Mouse (Mus musculus) liver, embryonic 14.5 days (tissue): ENCODE measurements around the gene Bcl2. TPM values are rescaled to one million over a fixed set of nuclear protein-coding genes. Genes with fewer than 3 reads are reported as not detected.

Experiments
- ATAC-seq: fragments of 200-750 bp; cut with Nextera tagmentation; 2 replicates; pipeline ENCODE4 v1.8.0; 2017; ENCODE audit warnings: moderate number of reproducible peaks, mild to moderate bottlenecking, moderate library complexity; ENCODE audit not compliant: insufficient read depth
- DNase-seq, 3 experiments: peaks; one replicate each; pipeline ENCODE4 v3.0.0-alpha.2; 2012 to 2013; ENCODE audit warnings: low read depth in 3 of 3, low spot score in 3 of 3
- H3K27ac ChIP-seq: fragments of 300-500 bp; sonication (generic); 2 replicates; pipeline ENCODE4 v1.5.1; 2014; ENCODE audit warnings: moderate library complexity, mild to moderate bottlenecking, control low read depth, inconsistent platforms
- H3K27me3 ChIP-seq: fragments of 300-500 bp; sonication (generic); 2 replicates; pipeline ENCODE4 v1.6.1; 2014; ENCODE audit warnings: mild to moderate bottlenecking, low read length, moderate library complexity; ENCODE audit not compliant: control insufficient read depth, insufficient read depth
- H3K36me3 ChIP-seq: fragments of 300-500 bp; sonication (generic); replicated peaks from 2 replicates; pipeline ENCODE4 v1.6.1; 2014; ENCODE audit warnings: low read depth; ENCODE audit not compliant: control insufficient read depth, insufficient read depth
- H3K4me1 ChIP-seq, 2 experiments: fragments of 200-500 bp in 1 of 2; fragments of 300-500 bp in 1 of 2; sonication (generic) in 1 of 2; replicated peaks; 2 replicates each; pipeline ENCODE4 v1.6.1; 2012 to 2014; ENCODE audit warnings: antibody characterized with exemption in 1 of 2, inconsistent platforms in 1 of 2, low read length in 1 of 2; ENCODE audit not compliant: control insufficient read depth in 2 of 2, insufficient read depth in 2 of 2
- H3K4me2 ChIP-seq: fragments of 300-500 bp; sonication (generic); 2 replicates; pipeline ENCODE4 v1.6.1; 2014; ENCODE audit warnings: low read depth, mild to moderate bottlenecking, control low read depth, moderate library complexity
- H3K4me3 ChIP-seq, 2 experiments: fragments of 200-500 bp in 1 of 2; fragments of 300-500 bp in 1 of 2; sonication (generic) in 1 of 2; 2 replicates each; pipeline ENCODE4 v1.5.1; 2012 to 2014; ENCODE audit warnings: low read depth in 2 of 2, low read length in 2 of 2, mild to moderate bottlenecking in 2 of 2, control low read depth in 1 of 2, inconsistent platforms in 1 of 2, moderate library complexity in 1 of 2; ENCODE audit not compliant: insufficient read depth in 1 of 2
- H3K9ac ChIP-seq: fragments of 300-500 bp; sonication (generic); replicated peaks from 2 replicates; pipeline ENCODE4 v1.6.1; 2014; ENCODE audit warnings: mild to moderate bottlenecking, control low read depth, moderate library complexity
- H3K9me3 ChIP-seq: fragments of 300-500 bp; sonication (generic); 2 replicates; pipeline ENCODE4 v1.6.1; 2016; ENCODE audit warnings: low read length, mixed read lengths; ENCODE audit not compliant: control insufficient read depth
- CTCF ChIP-seq: IDR thresholded peaks from 2 replicates; pipeline ENCODE4 v1.5.1; 2016; ENCODE audit warnings: antibody characterized with exemption, low read depth, control low read depth
- EP300 ChIP-seq: IDR thresholded peaks from 2 replicates; pipeline ENCODE4 v1.6.1; 2016; ENCODE audit warnings: antibody characterized with exemption, low read depth
- WGBS: fragments of 180-500 bp; shearing (Covaris S2); extraction: QIAGEN DNeasy Blood & Tissue Kit; methylation state at CpG from one replicate; pipeline ENCODE4 v1.1.7; 2014; ENCODE audit not compliant: insufficient replicate concordance; 5-methylcytosine and 5-hydroxymethylcytosine counted together
- polyA plus RNA-seq, 2 experiments: library from polyadenylated mRNA; depleted of rRNA in 1 of 2; stranded (reverse) in 1 of 2; unstranded in 1 of 2; fragments of >200 nt; fragmentation: Nextera tagmentation in 1 of 2; extraction: Ambion mirVana in 1 of 2; gene quantifications; 2 replicates each; pipeline versions ENCODE4 v1.2.1 to v1.2.3; 2012 to 2014

Bcl2 gene
- polyA plus RNA-seq, 2 experiments = 0.38 to 0.43 TPM

DNA sequence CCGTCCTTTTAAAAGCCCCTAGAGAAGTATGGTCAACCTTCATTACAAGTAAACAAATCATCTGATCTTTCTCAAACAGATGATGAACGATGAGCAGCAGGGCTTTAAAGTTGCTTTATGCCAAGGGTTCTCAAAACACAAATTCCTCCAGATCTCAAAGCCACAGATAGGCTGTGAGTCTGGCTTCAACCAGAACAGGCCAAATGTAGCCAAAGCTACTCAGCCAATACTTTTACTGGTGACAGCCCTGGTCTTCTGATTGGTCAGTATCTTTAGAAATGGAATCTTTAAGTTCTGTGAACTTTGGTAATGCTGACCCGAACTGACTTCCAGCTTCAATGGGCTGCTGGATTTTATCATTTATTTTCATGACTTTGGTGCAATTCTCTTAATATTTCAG is 10.9 kb downstream of the Bcl2 start:
- no peaks in the 10 kb centered on the region for H3K27me3 ChIP-seq
- no peak overlapping the region for H3K4me2 ChIP-seq
- H3K36me3 ChIP-seq = no peaks in the 10 kb centered on the region
- no peak overlapping the region for H3K9ac ChIP-seq
- no peaks in the 10 kb centered on the region for H3K9me3 ChIP-seq
- no peak overlapping the region for H3K4me3 ChIP-seq
- H3K27ac ChIP-seq = no peak overlapping the region
- 33% methylated on average over 3 of the region's 3 CpGs for WGBS
- TF ChIP-seq EP300 = no peak
- TF ChIP-seq CTCF = no peak
- H3K4me1 ChIP-seq = no peaks in the 10 kb centered on the region
- no peak for ATAC-seq
- DNase-seq = no peak

DNA sequence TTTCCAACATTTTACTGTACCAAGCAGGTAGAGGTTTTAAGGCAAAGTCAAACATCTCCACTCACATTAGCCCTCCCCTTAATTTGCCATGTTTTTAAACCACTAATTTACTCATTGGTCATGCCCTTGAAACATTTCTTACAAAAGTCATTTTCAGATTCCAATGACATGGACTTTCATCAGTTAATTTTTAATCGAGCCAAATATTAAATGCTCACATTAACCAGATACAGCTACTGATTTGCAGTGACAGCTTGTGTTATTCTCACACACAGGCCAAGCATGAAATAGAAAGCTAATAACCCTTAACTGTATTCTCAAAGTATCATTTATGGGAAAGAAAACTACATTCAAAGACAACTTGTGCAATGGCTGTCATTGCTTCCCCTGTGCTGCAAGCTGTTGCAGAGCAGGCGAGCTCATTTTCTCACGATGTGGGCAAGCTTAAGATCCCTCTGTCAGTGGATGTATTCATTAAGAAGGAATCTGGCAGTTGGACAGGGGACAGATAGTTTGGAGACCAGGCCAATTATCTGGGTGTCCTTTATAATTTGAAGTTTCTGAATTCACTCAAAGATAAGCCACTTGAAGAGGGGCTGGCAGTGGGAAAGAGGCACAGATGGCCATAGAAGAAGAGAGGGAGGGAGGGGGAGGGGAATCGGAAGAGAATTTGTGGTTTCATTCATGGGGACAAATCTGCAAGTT is 11.5 kb downstream of the Bcl2 start:
- no peaks in the 10 kb centered on the region for H3K27me3 ChIP-seq
- no peak overlapping the region for H3K27ac ChIP-seq
- H3K4me1 ChIP-seq = no peaks in the 10 kb centered on the region
- H3K9ac ChIP-seq = no peak overlapping the region
- no peaks in the 10 kb centered on the region for H3K36me3 ChIP-seq
- H3K4me2 ChIP-seq = no peak overlapping the region
- TF ChIP-seq CTCF (no peak), EP300 (no peak)
- DNase-seq = no peak
- no peak overlapping the region for H3K4me3 ChIP-seq
- 53% methylated on average over 4 of the region's 4 CpGs for WGBS
- no peaks in the 10 kb centered on the region for H3K9me3 ChIP-seq
- no peak for ATAC-seq

- no peak for ATAC-seq
- Histone ChIP-seq H3K27me3 (no peaks in the 10 kb centered on the region), H3K9me3 (no peaks in the 10 kb centered on the region), H3K4me1 (no peaks in the 10 kb centered on the region), H3K4me2 (no peak overlapping the region), H3K4me3 (no peak overlapping the region), H3K27ac (no peak overlapping the region), H3K36me3 (no peaks in the 10 kb centered on the region), H3K9ac (no peak overlapping the region)
- TF ChIP-seq EP300 (no peak), CTCF (no peak)
- no peak for DNase-seq
- WGBS = 73% methylated on average over 9 of the region's 9 CpGs
Measured at GRCm38 (mm10) chr1:106700520-106701114, 13.5 kb downstream of the Bcl2 start.

DNA sequence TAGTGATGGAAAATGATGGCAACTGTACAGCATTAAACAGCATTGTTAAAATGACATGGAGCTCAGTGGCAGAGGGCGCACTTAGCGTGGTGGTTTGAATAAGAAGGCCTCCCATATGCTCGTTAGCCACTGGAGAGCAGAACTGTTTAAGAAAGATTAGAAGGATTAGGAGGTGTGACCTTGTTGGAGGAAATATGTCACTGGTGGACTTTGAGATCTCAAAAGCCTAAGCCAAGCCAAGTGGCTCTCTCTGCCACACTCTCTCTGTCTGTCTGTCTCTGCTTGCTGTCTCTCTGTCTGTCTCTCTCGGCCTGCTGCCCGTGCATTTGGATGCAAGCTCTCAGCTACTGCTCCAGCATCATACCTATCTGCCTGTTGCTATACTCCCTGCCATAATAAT is 17.6 kb downstream of the Bcl2 start:
- 65% methylated on average over 5 of the region's 5 CpGs for WGBS
- no peaks in the 10 kb centered on the region for H3K9me3 ChIP-seq
- DNase-seq = no peak
- H3K36me3 ChIP-seq = no peaks in the 10 kb centered on the region
- H3K9ac ChIP-seq = no peak overlapping the region
- H3K4me1 ChIP-seq = no peaks in the 10 kb centered on the region
- no peaks in the 10 kb centered on the region for H3K27me3 ChIP-seq
- H3K27ac ChIP-seq = no peak overlapping the region
- no peak for ATAC-seq
- no peak overlapping the region for H3K4me3 ChIP-seq
- no peak overlapping the region for H3K4me2 ChIP-seq
- TF ChIP-seq EP300 = no peak
- no peak for TF ChIP-seq CTCF

- TF ChIP-seq CTCF (no peak), EP300 (no peak)
Measured at GRCm38 (mm10) chr1:106695649-106696048, 18.4 kb downstream of the Bcl2 start.

More at GRCm38 (mm10) chr1:106695649-106696048, 18.4 kb downstream of the Bcl2 start:
- no peak for ATAC-seq
- DNase-seq = no peak
- no peak overlapping the region for H3K4me3 ChIP-seq
- H3K27ac ChIP-seq = no peak overlapping the region
- no peak overlapping the region for H3K9ac ChIP-seq
- H3K36me3 ChIP-seq = no peaks in the 10 kb centered on the region
- no peaks in the 10 kb centered on the region for H3K27me3 ChIP-seq
- no peak overlapping the region for H3K4me2 ChIP-seq
- no peaks in the 10 kb centered on the region for H3K9me3 ChIP-seq
- H3K4me1 ChIP-seq = no peaks in the 10 kb centered on the region
- 48% methylated on average over 4 of the region's 4 CpGs for WGBS
